Mouse (Mus musculus) retina, embryonic 14.5 days (tissue): ENCODE measurements around the gene Olfr921.

ENCODE experiments used
- DNase-seq: peaks from one replicate; pipeline ENCODE4 v3.0.0-alpha.2; 2015; ENCODE audit warnings: low spot score

The Olfr921 gene

GRCm38 (mm10) chr9:38772768-38773167 is at the start of gene Olfr921:
Gene Olfr921 (plus strand): TSS chr9:38773068.
- no peak for DNase-seq

DNA sequence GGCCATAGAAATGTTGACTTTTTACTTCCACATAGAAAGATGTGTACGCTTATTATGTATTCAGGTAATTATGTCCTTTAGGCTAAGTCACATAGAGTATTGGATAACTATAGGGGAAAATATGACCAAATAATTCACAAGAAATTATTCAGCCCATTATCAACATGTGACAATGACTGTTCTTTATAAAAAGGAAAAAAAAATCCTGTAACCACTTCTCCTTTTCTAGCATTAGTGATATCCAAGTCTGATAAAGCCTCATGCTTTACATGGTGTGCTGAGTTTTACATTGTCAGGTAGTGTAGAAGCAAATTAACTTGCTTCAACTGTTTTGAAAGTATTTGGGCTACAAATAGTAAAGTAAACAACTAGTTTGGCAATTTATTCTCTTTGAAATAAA is 48.8 kb upstream of the Olfr921 start:
- no peak for DNase-seq

- DNase-seq = no peak
Measured at GRCm38 (mm10) chr9:38728218-38728617, 44.6 kb upstream of the Olfr921 start.

GRCm38 (mm10) chr9:38741408-38741807 is 31.5 kb upstream of the Olfr921 start:
- DNase-seq = no peak

DNA sequence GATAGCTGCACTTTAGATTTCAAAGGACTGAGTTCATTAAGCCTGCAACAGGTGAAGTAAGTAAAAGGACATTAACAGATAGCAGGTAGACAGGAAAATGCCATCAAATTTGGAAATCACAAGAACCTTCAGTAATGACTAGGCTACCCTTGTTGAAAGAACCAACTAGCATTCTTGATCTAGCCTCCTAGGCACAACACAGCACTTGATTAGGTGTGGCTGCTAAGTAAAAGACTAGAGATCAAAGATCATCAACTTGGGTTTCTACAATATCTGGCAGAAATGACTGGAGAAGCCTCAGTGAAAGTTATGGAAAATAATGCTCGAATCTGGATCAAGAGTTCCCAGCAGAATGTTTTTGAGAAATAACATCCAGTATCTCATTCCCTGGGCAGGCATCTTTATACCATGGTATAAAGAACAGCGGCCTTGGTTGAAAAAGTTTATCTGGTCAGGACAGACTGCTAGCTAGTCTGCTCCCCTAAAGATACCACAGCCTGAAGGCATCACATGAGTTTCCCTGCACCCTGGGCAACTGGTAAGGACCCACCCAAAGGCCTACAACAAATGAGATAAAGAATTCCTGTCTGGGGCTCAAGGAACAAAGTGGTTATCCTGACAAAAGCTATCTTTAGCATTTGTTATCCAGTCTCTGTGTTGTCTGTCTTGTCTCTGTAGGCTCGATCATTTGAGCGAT is 28.1 kb upstream of the Olfr921 start:
- no peak for DNase-seq

- no peak for DNase-seq
Measured at GRCm38 (mm10) chr9:38751999-38752398, 20.9 kb upstream of the Olfr921 start, which contains the start of gene Olfr920. Gene Olfr920 (plus strand): TSS chr9:38752299.

DNA sequence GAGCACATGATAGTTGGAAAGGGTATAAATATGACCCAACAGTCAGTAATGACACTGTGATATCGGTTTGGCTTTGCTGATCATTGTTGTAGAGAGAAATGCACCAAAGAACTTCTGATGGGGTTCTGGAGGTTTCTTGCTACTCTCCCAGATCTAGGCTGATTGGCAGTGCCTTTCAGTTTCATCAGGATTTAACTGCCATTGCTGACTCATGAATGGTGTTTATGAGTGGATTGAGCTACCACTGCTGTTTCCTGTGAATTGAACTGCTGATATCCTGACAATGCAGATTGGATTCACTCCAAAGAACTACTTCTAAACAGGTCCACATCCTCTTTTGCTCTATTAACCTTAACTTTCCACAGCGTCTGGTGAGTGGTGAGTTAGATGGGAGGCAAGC is 19.8 kb downstream of the Olfr921 start:
- no peak for DNase-seq

DNA sequence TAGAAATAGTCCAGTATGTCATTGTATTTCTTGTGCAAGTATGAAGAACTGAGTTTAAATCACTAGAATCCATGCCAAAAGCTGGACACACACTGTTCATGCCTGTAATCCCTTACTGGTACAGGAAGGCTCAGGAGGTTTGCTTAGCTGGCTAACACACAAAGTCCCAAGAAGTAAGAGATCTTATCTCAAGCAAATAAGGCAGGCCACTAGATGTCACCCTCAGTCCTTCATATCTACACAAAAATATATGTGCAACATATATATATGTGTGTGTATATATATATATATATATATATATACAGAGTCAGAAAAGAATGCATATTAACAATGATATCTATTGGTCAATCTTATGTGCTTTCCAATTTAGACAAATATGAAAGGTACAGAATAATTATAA is 32.8 kb downstream of the Olfr921 start:
- peak; percentile 4 for DNase-seq

DNA sequence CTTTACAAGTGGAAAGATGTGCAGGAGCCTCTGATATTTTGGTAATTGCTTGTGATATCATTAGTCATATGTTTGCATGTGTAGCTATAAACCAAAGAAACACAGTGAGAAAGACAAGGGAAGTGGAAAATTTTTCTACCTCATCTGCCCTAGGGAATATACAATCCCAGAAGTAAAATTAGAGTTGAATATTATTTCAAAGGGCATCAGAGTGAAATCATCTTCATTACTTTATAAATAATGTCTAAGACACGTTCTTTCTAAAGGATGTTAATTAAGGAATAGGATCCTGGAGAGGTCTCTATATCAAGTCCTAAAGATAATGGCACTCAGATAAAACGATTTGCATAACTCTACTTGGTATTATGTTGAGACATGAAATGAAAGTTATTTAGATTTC is 41.4 kb downstream of the Olfr921 start, which contains the start of gene Olfr922:
Gene Olfr922, plus strand, starts transcription at position 301 of the 400 bp plus-strand sequence.
- no peak for DNase-seq

DNA sequence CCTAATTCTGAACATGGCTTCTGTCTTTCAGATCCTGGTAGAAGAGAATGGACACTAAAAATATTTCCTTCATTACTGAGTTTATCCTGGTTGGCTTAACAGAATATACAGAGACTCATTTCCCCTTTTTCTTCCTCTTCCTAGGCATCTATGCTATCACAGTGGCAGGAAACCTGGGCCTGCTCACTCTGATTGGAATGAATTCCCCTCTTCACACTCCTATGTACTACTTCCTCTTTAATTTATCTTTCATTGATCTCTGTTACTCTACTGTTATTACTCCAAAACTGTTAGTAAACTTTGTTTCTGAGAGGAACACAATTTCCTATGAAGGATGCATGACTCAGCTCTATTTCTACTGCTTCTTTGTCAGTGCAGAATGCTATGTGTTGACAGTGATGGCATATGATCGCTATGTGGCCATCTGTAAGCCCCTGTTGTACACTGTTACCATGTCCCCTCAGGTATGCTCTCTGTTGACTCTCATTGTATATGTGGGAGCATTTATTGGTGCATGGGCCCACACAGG is 42.7 kb downstream of the Olfr921 start:
- no peak for DNase-seq

DNA sequence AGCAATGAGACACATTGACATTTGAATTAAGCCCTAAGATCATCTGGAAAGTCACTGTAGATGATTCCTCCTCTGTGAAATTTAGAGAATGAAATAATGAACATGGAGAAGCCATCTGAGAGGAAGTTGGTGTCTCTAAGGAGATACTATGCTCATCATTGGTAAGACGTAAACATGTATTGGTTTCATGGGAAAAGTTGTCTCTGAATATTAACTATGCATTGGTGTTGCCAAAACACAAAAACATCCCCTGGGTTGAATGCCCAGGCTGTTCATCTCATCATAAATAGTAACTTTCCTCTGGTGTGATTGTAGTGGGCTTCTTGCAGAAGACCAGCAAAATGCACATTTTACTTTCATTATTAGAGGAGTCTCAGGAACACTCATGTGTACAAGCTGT is 53.4 kb downstream of the Olfr921 start, which contains the start of gene Olfr923:
Gene Olfr923, plus strand, starts transcription at position 301 of the 400 bp plus-strand sequence.
- DNase-seq = no peak
